Mouse (Mus musculus): Measurements from ENCODE around the gene Dchs1.

GRCm38 (mm10) chr7:105777316-105777715 is 10.1 kb downstream of the Dchs1 start:
- no peak for TF ChIP-seq POLR2A (IDR thresholded peaks at IDR 0.05; ENCODE audit: low read depth, low read length)
- no peak for TF ChIP-seq CTCF (IDR thresholded peaks at IDR 0.05; ENCODE audit: borderline replicate concordance, insufficient read depth, low read length)

Measured in embryonic fibroblast, embryonic 13.5 days (primary cell).